Mouse (Mus musculus): Measurements from ENCODE around the gene Scgb1a1. TPM values are rescaled to one million over a fixed set of nuclear protein-coding genes. Genes with fewer than 3 reads are reported as not detected.
A peak's percentile ranks its signal among the peaks of the same experiment; 100 is the strongest.
"Not testable (repeated sequence)": the region's sequence is repeated elsewhere in the genome, so short reads cannot be mapped to it uniquely, and the experiment has no call there.

The Scgb1a1 gene
- polyA plus RNA-seq (2016; fragmentation: Nextera tagmentation; extraction: Ambion mirVana), result not detected in 2 replicates

DNA sequence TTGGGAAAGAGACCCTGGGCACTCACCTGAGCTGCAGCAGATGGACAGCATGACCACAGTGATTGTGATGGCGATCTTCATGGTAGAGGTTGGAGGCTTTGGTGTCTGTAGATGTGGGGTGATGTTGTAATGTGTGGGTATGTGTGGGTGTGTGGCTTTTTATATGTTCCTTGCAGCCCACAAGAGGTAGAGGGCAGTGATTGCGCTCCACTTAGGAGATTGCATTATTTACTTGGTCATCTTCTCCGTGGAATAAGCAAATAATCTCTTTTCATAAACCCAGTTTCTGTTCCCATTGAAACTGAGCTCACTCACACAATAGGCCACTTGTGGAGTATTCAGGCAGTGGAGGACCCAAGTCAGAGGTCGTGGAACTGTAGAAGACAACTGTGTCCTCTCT lies at the start of gene Scgb1a1:
Scgb1a1 (minus strand) TSS at position 138 of the 400 bp plus-strand sequence.
- no peaks in the 10 kb centered on the region for H3K4me1 ChIP-seq
- H3K9ac ChIP-seq, result no peak within 1 kb of the TSS
- no peaks in the 10 kb centered on the region for H3K27me3 ChIP-seq (replicated peaks)
- H3K4me2 ChIP-seq (replicated peaks), result no peak within 1 kb of the TSS
- 82% methylated on average over 4 of the region's 4 CpGs for WGBS
- H3K4me3 ChIP-seq, result no peak within 1 kb of the TSS
- H3K27ac ChIP-seq, result no peak within 1 kb of the TSS
- no peaks in the 10 kb centered on the region for H3K9me3 ChIP-seq
- ATAC-seq (ENCODE audit: low FRiP score, low read depth), result no peak
- H3K36me3 ChIP-seq, result no peaks in the 10 kb centered on the region

DNA sequence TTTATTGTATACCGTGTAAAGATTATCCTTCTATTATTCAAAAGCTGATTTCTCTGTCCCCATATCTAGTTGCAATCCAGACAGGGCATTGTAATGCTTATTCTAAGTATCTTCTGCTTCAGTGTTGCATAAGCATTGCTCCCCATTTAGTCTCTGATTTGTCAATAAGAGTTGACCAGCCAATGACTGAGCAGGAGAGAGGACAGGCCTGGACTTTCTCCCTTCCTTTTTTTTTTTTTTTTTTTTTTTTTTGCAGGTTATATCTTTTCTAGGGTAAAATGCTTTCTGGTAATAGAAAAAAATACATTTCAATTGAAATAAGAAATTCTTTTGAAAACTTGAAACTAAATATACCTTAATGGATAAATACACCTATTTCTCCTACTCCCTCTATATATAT lies 49.4 kb upstream of the Scgb1a1 start:
- Histone ChIP-seq H3K4me3 (no peak overlapping the region), H3K4me1 (peaks cover 8% of the 10 kb centered on the region), H3K36me3 (no peaks in the 10 kb centered on the region), H3K9ac (no peak overlapping the region), H3K4me2 (replicated peaks) (no peak overlapping the region), H3K9me3 (no peaks in the 10 kb centered on the region), H3K27me3 (replicated peaks) (no peaks in the 10 kb centered on the region), H3K27ac (no peak overlapping the region)
- no peak for ATAC-seq (ENCODE audit: low FRiP score, low read depth)
- WGBS, result 89% methylated on average over 1 of the region's 1 CpGs

DNA sequence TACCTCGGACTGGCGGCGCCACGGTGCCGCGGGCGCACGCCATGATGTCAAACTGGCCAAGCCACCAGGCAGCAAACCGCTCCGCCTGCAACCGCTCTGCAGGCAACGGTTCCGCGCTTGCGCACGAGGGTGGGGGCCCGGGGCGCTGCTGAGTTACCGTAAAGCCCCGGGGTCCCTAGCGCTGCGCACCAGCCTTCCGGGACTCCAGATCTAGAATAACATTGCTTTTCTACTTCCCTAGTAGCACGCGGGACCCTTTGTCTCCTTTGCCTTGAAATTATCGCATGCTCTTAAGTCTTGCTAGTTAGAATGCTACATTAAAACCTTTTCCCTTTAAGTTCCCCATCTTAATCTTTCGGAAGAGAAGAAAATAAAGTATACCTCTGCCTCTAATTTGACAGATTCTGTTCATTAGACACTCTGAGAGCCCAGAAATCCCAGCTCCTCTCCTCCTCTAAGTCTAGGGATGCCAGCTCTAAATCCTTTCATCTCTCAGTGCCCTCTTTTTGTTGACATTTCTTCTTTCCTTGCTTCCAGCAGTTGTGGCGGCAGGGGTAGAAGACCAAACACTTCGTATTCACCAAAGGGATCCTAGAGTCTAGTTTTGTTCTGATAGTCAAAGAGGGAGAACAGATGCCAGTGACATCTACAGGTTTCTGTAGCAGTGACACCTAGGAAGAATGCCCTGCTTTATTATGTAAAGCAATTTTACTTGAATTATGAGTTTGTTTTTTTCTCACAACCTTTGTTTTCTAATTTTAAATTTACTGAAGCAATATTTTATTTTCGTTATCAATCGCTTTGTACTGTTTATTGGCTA lies 48.0 kb upstream of the Scgb1a1 start, which contains the start of gene Asrgl1:
Asrgl1 (minus strand) TSS at position 125 of the 820 bp plus-strand sequence.
- Histone ChIP-seq H3K27ac (peak within 1 kb of the TSS; percentile 22; the same call in 1 of the 2 replicates), H3K4me3 (peak within 1 kb of the TSS; percentile 61), H3K9ac (peak within 1 kb of the TSS; percentile 58), H3K9me3 (no peaks in the 10 kb centered on the region), H3K4me1 (peaks cover 8% of the 10 kb centered on the region), H3K27me3 (replicated peaks) (no peaks in the 10 kb centered on the region), H3K4me2 (replicated peaks) (peak within 1 kb of the TSS; percentile 92), H3K36me3 (no peaks in the 10 kb centered on the region)
- ATAC-seq (ENCODE audit: low FRiP score, low read depth), result peak; percentile 95
- WGBS, result 12% methylated on average over 31 of the region's 31 CpGs

DNA sequence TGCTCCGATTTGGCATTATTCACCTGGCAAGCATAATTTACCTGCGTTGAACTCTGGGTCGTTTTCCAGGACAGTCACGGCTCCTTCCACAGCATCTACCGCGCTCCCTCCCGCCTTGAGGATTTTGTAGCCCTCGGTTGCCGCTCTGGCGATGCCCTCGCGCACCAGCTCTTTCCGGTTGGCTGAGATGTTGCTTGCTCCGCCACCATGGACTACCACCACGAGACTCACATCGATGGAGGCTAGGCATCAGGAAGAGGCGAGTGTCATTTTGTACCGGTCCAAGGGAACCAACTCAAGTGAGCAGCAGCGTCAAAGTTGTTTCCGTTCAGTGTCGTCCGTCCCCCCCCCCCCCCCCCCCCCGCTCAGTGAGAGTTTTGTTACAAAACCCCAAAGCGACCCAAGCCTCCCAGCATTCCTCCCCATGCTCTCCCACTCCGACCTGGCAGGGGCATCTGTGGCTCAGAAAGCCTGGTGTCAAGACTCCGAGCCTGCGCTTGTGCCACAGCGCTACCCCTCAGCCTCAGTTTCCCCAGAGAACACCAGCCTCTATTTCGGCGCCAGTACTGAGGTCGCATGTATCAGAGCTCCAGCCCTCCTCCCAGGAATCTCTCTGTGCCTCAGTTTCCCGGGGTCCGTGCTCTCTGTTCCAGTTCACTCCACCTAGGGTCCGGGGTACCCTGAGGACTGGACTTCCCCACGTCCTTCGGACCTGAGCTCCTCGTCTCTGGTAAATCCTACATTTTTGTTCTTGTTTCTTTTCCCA lies 47.2 kb upstream of the Scgb1a1 start:
- H3K9me3 ChIP-seq, result no peaks in the 10 kb centered on the region
- H3K27me3 ChIP-seq (replicated peaks), result no peaks in the 10 kb centered on the region
- H3K4me3 ChIP-seq, result peak overlapping the region; percentile 61
- 2% methylated on average over 35 of the region's 37 CpGs for WGBS
- H3K4me1 ChIP-seq, result peaks cover 8% of the 10 kb centered on the region
- no peaks in the 10 kb centered on the region for H3K36me3 ChIP-seq
- ATAC-seq (ENCODE audit: low FRiP score, low read depth), result peak; percentile 84
- peak overlapping the region; percentile 22; the same call in 1 of the 2 replicates for H3K27ac ChIP-seq
- H3K4me2 ChIP-seq (replicated peaks), result peak overlapping the region; percentile 92
- H3K9ac ChIP-seq, result peak overlapping the region; percentile 58

DNA sequence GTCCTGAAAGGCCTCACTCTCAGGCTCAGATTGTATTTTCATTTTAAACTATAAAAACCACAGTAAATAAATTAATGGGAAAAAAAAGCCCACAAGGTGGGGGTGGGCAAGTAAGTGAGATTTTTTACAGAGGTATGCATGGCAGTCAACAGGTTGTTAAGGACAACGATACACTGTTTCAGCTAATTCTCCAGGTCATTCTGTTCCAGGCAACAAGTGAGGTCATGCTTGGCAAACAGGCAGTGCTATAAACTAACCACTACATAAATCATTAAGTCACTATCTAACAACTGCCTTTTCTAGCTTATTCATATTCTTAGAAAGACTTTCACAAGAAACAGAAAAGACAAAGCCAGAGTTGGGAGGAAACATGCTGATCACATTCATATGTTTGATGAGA lies 42.2 kb upstream of the Scgb1a1 start:
- H3K4me1 ChIP-seq, result peaks cover 8% of the 10 kb centered on the region
- H3K27me3 ChIP-seq (replicated peaks), result no peaks in the 10 kb centered on the region
- WGBS, result 61% methylated on average over 1 of the region's 1 CpGs
- H3K36me3 ChIP-seq, result no peaks in the 10 kb centered on the region
- no peak for ATAC-seq (ENCODE audit: low FRiP score, low read depth)
- H3K9me3 ChIP-seq, result no peaks in the 10 kb centered on the region
- H3K9ac ChIP-seq, result no peak overlapping the region
- no peak overlapping the region for H3K4me3 ChIP-seq
- no peak overlapping the region for H3K4me2 ChIP-seq (replicated peaks)
- no peak overlapping the region for H3K27ac ChIP-seq

DNA sequence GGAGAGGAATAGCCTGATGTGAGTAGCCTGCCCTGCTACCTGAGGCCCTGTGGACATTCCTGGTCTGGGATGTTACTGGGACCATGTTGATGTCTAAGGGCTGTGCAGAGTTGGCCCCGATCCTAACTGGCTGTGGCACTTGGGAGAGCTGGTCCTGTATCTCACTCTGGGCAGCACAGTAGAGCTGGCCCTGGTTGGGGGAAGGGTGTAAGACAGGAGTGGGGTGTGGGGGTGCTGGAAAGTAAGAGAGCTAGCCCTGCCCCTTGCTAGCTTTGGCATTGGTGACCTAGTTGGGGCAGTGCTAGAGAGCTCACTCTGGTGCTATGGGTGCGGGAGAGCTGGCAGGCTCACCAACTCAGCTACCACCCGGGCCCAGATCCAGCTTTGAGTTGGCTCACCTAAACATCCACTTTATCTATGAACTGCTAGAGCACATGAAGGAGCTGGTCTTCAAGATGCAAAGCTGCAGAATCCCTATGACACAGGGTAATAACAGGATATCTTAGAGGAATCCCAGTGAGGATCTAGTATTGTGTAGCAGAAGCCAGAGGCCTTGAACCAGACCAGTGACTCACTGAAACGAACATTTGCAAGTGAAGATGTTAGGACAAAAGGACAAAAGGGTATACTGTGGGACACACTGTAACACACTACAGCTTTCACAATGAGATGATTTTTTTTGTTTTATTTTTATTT lies 40.9 kb upstream of the Scgb1a1 start:
- H3K36me3 ChIP-seq, result no peaks in the 10 kb centered on the region
- no peaks in the 10 kb centered on the region for H3K9me3 ChIP-seq
- no peak overlapping the region for H3K27ac ChIP-seq
- WGBS, result 93% methylated on average over 4 of the region's 4 CpGs
- H3K4me1 ChIP-seq, result no peaks in the 10 kb centered on the region
- no peak for ATAC-seq (ENCODE audit: low FRiP score, low read depth)
- H3K4me3 ChIP-seq, result no peak overlapping the region
- no peak overlapping the region for H3K9ac ChIP-seq
- H3K27me3 ChIP-seq (replicated peaks), result no peaks in the 10 kb centered on the region
- no peak overlapping the region for H3K4me2 ChIP-seq (replicated peaks)

DNA sequence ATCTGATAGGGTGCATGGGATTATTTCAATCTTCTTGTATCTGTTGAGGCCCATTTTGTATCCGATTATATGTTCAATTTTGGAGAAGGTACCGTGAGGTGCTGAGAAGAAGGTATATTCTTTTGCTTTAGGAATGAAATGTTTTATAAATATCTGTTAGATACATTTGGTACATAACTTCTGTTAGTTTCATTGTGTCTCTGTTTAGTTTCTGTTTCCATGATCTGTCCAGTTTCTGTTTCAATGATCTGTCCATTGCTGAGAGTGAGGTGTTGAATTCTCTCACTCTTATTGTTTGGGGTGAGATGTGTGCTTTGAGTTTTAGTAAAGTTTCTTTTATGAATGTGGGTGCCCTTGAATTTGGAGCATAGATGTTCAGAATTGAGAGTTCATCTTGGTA lies 36.2 kb upstream of the Scgb1a1 start:
- not testable (repeated sequence) for H3K27me3 ChIP-seq (replicated peaks); H3K4me1 ChIP-seq; H3K36me3 ChIP-seq; H3K27ac ChIP-seq; ATAC-seq (ENCODE audit: low FRiP score, low read depth); H3K9ac ChIP-seq; H3K4me3 ChIP-seq; H3K9me3 ChIP-seq; H3K4me2 ChIP-seq (replicated peaks)
- 92% methylated on average over 2 of the region's 2 CpGs for WGBS

DNA sequence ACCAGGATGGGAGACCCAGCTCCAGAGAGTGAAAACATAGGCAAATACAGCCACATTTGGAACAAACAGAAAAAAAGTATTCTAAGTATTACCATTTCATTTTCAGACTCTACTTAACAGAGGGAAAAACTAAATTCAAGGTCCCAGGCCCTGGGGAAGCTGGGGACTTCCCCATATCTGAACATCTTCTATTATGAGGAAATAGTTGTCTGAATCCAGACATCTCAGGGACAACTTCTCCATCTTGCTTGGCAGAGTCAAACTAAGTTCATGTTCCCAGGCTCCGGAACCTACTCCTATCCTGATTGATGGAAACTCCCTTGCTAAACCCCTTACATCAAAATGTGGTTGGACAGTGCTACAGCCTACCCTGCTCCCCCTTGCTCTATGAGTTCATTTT lies 34.6 kb upstream of the Scgb1a1 start:
- Histone ChIP-seq H3K4me3 (no peak overlapping the region), H3K4me1 (no peaks in the 10 kb centered on the region), H3K4me2 (replicated peaks) (no peak overlapping the region), H3K27ac (no peak overlapping the region), H3K9me3 (no peaks in the 10 kb centered on the region), H3K9ac (no peak overlapping the region), H3K36me3 (no peaks in the 10 kb centered on the region), H3K27me3 (replicated peaks) (no peaks in the 10 kb centered on the region)
- no peak for ATAC-seq (ENCODE audit: low FRiP score, low read depth)
- WGBS, result 95% methylated on average over 1 of the region's 1 CpGs

DNA sequence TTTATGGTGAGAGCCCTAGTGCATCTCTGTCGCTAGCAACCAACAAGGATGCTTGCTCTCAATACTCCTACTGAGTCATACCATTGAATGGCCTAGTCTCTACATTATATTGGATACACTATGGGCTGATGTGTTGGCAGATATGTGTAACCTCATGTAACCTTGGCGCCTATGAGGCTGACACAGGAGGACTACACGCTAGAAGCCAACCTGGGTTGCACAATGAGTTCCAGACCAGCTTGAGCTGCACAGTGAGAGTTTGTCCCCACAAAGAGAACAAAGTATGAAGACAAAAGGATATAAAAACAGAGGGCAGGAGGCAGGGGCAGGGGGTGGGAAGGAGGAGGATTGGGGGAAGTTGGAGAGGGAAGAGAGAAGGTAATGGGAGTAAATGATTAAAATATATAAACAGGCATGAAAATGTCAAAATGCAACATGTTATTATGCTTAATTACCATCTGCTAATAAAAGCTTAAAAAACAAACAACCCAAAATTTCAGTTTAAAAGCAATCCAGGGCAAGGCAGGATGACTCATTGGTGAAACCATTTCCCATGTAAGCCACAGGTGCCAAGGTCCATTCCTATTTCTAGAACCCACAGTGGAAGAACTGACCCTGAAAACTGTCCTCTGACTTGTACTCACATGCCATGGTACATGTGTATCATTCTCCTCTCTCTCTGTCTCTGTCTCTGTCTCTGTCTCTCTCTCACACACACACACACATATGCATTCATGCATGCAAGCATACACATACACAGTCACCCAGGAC lies 32.1 kb upstream of the Scgb1a1 start:
- no peak overlapping the region for H3K4me2 ChIP-seq (replicated peaks)
- no peaks in the 10 kb centered on the region for H3K4me1 ChIP-seq
- 90% methylated on average over 3 of the region's 3 CpGs for WGBS

DNA sequence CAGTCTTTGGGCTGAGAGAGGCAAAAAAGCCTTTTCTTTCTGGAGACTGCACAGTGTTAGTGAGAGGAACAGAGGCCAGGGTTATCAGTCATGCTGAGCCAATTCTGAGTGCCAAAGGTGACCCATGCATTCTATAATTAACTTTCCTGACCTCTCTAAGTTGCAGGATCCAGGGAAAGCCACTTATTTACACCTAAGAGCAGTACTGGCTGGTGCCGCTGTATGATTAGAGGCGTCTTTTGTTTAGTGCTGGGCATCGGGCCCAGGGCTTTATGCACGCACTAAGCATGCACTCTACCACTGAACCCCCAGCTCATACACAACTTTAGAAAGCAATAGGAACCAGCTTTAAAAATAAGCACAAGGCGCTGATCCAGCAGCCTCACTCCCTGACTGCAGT lies 29.5 kb upstream of the Scgb1a1 start:
- ATAC-seq (ENCODE audit: low FRiP score, low read depth), result no peak
- Histone ChIP-seq H3K27ac (no peak overlapping the region), H3K9me3 (no peaks in the 10 kb centered on the region), H3K4me3 (no peak overlapping the region), H3K36me3 (peaks cover 3% of the 10 kb centered on the region; the same call in 1 of the 2 replicates), H3K4me1 (no peaks in the 10 kb centered on the region), H3K9ac (no peak overlapping the region), H3K4me2 (replicated peaks) (no peak overlapping the region), H3K27me3 (replicated peaks) (no peaks in the 10 kb centered on the region)
- 90% methylated on average over 5 of the region's 5 CpGs for WGBS

More for the DNA sequence above, 32.1 kb upstream of the Scgb1a1 start:
- ATAC-seq (ENCODE audit: low FRiP score, low read depth), result no peak
- H3K9me3 ChIP-seq, result no peaks in the 10 kb centered on the region
- no peaks in the 10 kb centered on the region for H3K27me3 ChIP-seq (replicated peaks)
- H3K36me3 ChIP-seq, result no peaks in the 10 kb centered on the region; the same call in 1 of the 2 replicates
- no peak overlapping the region for H3K4me3 ChIP-seq
- no peak overlapping the region for H3K9ac ChIP-seq
- H3K27ac ChIP-seq, result no peak overlapping the region

DNA sequence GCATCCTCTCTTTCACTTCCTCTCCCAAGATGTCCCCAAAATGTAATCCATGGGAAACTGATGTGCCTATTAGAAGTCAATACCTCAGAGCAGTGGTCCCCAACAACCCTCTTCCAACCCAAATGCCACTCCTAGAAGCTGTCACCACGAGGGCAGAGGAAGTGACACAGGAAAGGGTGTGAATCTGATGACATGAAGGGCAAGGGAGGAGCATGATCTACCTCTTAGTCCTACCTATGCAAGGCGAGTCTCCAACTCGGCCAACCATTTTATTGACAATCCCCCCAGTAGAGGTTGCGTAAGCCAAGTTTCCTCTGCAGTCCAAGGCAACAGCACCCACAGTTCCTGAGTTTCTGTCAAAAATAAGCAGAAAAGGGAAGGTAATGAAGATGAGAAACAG lies 28.5 kb upstream of the Scgb1a1 start:
- Histone ChIP-seq H3K4me2 (replicated peaks) (no peak overlapping the region), H3K36me3 (peaks cover 3% of the 10 kb centered on the region; the same call in 1 of the 2 replicates), H3K4me3 (no peak overlapping the region), H3K9me3 (no peaks in the 10 kb centered on the region), H3K9ac (no peak overlapping the region), H3K4me1 (no peaks in the 10 kb centered on the region), H3K27ac (no peak overlapping the region), H3K27me3 (replicated peaks) (no peaks in the 10 kb centered on the region)
- ATAC-seq (ENCODE audit: low FRiP score, low read depth), result no peak
- 85% methylated on average over 4 of the region's 4 CpGs for WGBS
